Mouse (Mus musculus) megakaryocyte, adult 5-6 weeks (primary cell): ENCODE results near the gene Gm4513. TPM values are rescaled to one million over a fixed set of nuclear protein-coding genes. Genes with fewer than 3 reads are reported as not detected.
"Not testable (repeated sequence)": the region's sequence is repeated elsewhere in the genome, so short reads cannot be mapped to it uniquely, and the experiment has no call there.

Source experiments
- ATAC-seq: 2 replicates; pipeline ENCODE4 v1.8.0; 2016; ENCODE audit warnings: mild to moderate bottlenecking, inconsistent platforms; ENCODE audit not compliant: poor library complexity, severe bottlenecking
- total RNA-seq, 2 experiments: library from RNA; stranded (forward) in 1 of 2; stranded (reverse) in 1 of 2; fragments of 153-499, 151-499 nt in 1 of 2; fragments of 221-1000, 200-1000 nt in 1 of 2; gene quantifications; 2 replicates each; pipeline versions ENCODE4 v1.2.3 to v1.2.4; 2015 to 2017

Gene Gm4513
- not detected in 2 replicates for total RNA-seq (2015)
- not detected in 2 replicates for total RNA-seq (2017)

- ATAC-seq: not testable (repeated sequence)
These were observed at the start of gene Gm4513 for GRCm38 (mm10) chr7:20598921-20599320. Gene Gm4513 (minus strand): TSS chr7:20599021.

GRCm38 (mm10) chr7:20576141-20576540 lies 22.7 kb downstream of the Gm4513 start, which contains the start of gene Gm4141:
Gene Gm4141 (minus strand): TSS chr7:20576241.
- not testable (repeated sequence) for ATAC-seq

GRCm38 (mm10) chr7:20545657-20546056 lies 53.2 kb downstream of the Gm4513 start, which contains the start of gene Gm5726:
Gene Gm5726 (minus strand): TSS chr7:20545757.
- ATAC-seq: not testable (repeated sequence)

Other genes starting within 250 kb of the Gm4513 start
- gene Gm5728, start 223.6 kb downstream of the Gm4513 start, total RNA-seq (2015): not detected in 2 replicates
- not detected in 2 replicates for gene Gm5728, start 223.6 kb downstream of the Gm4513 start, total RNA-seq (2017)
- not detected in 2 replicates for gene Vmn1r100, start 181.1 kb downstream of the Gm4513 start, total RNA-seq (2015)
- gene Vmn1r100, start 181.1 kb downstream of the Gm4513 start, total RNA-seq (2017): not detected in 2 replicates
- not detected in 2 replicates for gene Vmn1r101, start 156.4 kb downstream of the Gm4513 start, total RNA-seq (2015)
- gene Vmn1r101, start 156.4 kb downstream of the Gm4513 start, total RNA-seq (2017): not detected in 2 replicates
- not detected in 2 replicates for gene Gm10670, start 124.1 kb downstream of the Gm4513 start, total RNA-seq (2015)
- not detected in 2 replicates for gene Gm10670, start 124.1 kb downstream of the Gm4513 start, total RNA-seq (2017)
- not detected in 2 replicates for gene Vmn1r103, start 88.5 kb downstream of the Gm4513 start, total RNA-seq (2015)
- not detected in 2 replicates for gene Vmn1r103, start 88.5 kb downstream of the Gm4513 start, total RNA-seq (2017)
- gene Vmn1r104, start 65.2 kb downstream of the Gm4513 start, total RNA-seq (2015): not detected in 2 replicates
- gene Vmn1r104, start 65.2 kb downstream of the Gm4513 start, total RNA-seq (2017): not detected in 2 replicates
- not detected in 2 replicates for gene Gm5726, start 53.3 kb downstream of the Gm4513 start, total RNA-seq (2015)
- not detected in 2 replicates for gene Gm5726, start 53.3 kb downstream of the Gm4513 start, total RNA-seq (2017)
- gene Gm4141, start 22.8 kb downstream of the Gm4513 start, total RNA-seq (2015): not detected in 2 replicates
- not detected in 2 replicates for gene Gm4141, start 22.8 kb downstream of the Gm4513 start, total RNA-seq (2017)
- gene Vmn1r107, start 69.9 kb upstream of the Gm4513 start, total RNA-seq (2015): not detected in 2 replicates
- not detected in 2 replicates for gene Vmn1r107, start 69.9 kb upstream of the Gm4513 start, total RNA-seq (2017)
- not detected in 2 replicates for gene Vmn1r111, start 104.2 kb upstream of the Gm4513 start, total RNA-seq (2015)
- not detected in 2 replicates for gene Vmn1r111, start 104.2 kb upstream of the Gm4513 start, total RNA-seq (2017)
- gene Gm10668, start 131.6 kb upstream of the Gm4513 start, total RNA-seq (2015): not detected in 2 replicates
- gene Gm10668, start 131.6 kb upstream of the Gm4513 start, total RNA-seq (2017): not detected in 2 replicates
- not detected in 2 replicates for gene Vmn1r112, start 172.2 kb upstream of the Gm4513 start, total RNA-seq (2015)
- not detected in 2 replicates for gene Vmn1r112, start 172.2 kb upstream of the Gm4513 start, total RNA-seq (2017)
- gene Vmn1r113, start 188.3 kb upstream of the Gm4513 start, total RNA-seq (2015): not detected in 2 replicates
- not detected in 2 replicates for gene Vmn1r113, start 188.3 kb upstream of the Gm4513 start, total RNA-seq (2017)
- gene Vmn1r114, start 213.2 kb upstream of the Gm4513 start, total RNA-seq (2015): not detected in 2 replicates
- gene Vmn1r114, start 213.2 kb upstream of the Gm4513 start, total RNA-seq (2017): not detected in 2 replicates
- gene Vmn1r115, start 246.0 kb upstream of the Gm4513 start, total RNA-seq (2015): not detected in 2 replicates
- gene Vmn1r115, start 246.0 kb upstream of the Gm4513 start, total RNA-seq (2017): not detected in 2 replicates